Mouse (Mus musculus): Measurements from ENCODE around the gene Susd2.

DNA sequence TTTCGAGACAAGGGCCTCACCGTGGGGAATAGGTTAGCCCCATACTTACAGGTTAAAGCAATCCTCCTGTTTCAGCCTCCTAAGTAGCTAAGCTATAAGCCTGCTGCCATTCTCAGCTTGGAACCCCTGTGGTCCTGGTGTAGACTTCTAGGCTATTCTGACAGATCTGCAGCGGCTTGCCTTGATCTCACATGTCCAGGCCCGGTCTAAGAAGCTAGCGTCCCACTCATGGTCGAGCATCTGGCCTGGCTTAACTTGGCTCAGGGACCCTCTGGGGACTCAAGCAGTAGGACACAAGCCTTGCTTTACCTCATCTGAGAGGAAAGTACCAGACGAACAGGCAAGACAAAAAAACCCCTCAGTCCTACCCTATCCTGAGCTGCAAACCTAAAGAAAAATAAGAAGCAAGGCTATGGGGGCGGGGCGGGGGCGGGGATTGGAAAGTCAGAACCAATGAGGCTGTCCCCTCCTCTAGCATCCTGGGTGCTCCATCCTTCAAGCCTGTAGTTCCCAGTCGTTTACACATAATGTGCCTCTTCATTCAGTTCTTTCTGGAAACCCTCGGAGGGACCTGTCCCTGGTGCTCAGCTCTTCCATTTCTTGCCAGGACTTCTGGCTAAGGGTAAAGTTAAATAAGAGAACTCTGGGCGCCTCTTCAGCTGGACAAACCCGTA, 8.7 kb downstream of the Susd2 start:
- TF ChIP-seq FLI1 (IDR thresholded peaks at IDR 0.05; ENCODE audit: low read length) (no peak), GATA1 (IDR thresholded peaks at IDR 0.05; ENCODE audit: borderline replicate concordance, low read length) (no peak)
